Mouse (Mus musculus) lung, postnatal 25 days (tissue): ENCODE data around the gene Cbr2.

Experiments
- DNase-seq: peaks from one replicate; pipeline ENCODE4 v3.0.0; 2022; ENCODE audit warnings: low spot score

Cbr2 gene

GRCm38 (mm10) chr11:120710672-120711071 is 21.2 kb downstream of the Cbr2 start:
- no peak for DNase-seq

- no peak for DNase-seq
These were observed 22.4 kb downstream of the Cbr2 start for GRCm38 (mm10) chr11:120709551-120709950.

- DNase-seq = no peak
These were observed 23.9 kb downstream of the Cbr2 start for GRCm38 (mm10) chr11:120707969-120708368.

- no peak for DNase-seq
These were observed 24.7 kb downstream of the Cbr2 start for GRCm38 (mm10) chr11:120707225-120707624.

DNA sequence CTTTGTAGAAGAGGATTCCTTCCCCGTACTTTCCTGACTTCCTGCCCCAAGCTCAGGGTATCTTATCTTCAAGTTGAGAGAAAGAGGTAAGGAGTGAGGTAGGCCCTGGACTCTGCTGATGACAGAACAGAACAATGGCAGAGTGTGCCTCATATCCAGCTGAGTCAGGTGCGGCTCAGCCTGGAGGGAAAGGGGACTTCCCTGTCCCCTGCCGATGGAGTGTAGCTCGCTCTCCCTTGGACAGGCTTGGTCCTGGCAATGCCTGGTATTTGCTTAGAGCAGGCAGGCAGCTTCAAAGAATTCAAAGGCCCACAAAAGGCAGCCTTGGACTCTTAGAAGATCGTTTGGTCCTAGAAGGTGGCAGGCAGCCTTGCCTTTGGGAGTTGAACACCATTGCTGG is 25.8 kb downstream of the Cbr2 start:
- DNase-seq = no peak

DNA sequence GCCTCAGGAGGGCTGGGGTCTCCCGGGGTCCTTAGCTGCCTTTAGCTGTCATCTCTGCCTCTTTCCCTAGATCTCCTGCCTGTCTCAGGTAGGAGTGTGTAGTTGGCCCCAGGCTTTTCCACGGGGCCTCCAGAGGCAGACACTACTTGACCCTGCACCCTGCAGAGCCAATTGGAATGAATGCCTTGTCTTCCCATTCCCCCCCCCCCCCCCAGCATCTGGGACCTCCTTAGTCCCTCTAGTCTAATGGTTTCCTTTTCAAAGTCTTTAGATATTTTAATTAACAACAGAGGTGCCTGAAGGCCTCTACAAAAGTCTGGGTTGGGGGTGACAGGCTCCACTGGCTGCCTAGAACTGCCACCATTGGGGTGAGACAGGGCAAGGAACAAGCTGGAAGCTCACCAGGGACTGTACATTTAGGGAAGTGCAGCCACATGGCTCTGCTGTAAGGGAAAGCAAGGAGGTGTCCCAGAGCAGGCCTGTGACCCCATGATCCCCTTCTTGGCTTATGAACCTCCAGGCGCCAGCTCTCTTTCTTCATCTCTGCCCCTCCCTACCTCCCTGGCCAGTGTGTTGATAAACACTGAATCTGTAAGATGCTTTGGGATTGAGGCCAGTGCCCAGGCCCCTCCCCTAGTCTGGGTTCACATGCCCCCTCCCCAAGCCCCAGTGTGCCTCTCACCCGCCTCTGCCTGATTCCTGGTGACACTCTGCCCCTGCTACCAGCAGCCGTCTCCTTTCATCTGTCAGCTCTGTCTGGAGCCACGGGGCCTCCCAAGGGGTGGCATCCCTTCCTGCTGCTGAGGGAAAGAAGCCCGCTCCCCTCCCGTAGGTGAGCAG is 27.2 kb downstream of the Cbr2 start:
- DNase-seq = no peak

DNA sequence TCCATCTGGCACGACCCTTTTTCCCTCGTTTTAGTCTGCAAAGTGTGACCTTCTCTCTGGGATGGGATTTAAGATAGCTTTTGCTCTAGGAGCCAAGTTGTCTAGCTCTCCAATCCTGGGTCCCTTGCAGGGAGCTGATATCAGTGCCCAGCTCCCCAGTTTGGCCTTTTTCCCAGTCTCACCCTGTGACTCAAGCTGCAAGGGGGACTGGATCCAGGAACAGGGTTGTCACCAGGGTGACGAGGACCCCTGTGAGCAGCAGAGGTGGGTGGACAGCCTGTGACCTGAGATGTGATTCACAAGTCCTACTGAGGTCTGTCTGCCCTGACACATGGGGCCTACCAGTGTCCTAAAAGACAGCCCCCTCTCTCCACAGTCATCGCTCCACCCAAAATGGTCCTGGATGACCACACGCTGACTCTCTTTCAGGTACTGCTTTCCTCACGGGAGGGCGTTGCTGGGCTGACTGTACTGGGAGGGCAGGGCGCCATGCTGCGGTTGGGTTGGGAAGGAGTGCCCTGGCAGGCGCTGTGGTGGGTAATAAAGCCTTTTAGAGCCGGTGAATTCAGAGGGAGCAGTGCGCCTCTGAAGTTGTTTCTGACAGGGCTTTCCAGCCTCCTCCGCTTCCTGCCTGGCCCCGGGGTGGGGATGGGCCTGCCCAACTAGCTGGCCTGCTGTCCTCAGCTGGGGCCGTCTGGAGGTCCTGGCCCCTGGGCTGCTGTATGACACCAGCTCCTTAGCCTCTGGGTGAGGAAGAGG is 28.0 kb downstream of the Cbr2 start:
- DNase-seq = no peak

- no peak for DNase-seq
These were observed 34.2 kb downstream of the Cbr2 start for GRCm38 (mm10) chr11:120697741-120698140.

DNA sequence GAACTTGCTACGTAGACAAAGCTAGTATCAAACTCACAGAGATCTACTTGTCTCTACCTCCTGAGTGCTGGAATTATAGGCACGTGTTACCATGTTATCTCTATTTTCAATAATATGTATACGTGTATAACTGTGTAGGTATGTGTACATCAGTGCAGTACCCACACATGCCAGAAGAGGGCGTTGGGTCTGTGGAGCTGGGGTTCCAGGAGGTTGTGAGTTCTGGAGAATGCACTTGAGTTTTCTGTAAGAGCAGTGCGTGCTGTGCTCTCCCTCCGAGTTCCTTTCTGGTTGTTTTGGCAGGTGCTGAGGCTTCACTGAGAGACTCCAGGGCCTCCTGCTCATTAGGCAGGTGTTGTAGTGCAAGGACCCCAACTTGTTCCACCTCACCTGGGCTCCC is 35.3 kb downstream of the Cbr2 start:
- no peak for DNase-seq

- no peak for DNase-seq
These were observed 36.3 kb downstream of the Cbr2 start for GRCm38 (mm10) chr11:120695641-120696040.

- no peak for DNase-seq
These were observed 36.7 kb downstream of the Cbr2 start for GRCm38 (mm10) chr11:120695184-120695583.

DNA sequence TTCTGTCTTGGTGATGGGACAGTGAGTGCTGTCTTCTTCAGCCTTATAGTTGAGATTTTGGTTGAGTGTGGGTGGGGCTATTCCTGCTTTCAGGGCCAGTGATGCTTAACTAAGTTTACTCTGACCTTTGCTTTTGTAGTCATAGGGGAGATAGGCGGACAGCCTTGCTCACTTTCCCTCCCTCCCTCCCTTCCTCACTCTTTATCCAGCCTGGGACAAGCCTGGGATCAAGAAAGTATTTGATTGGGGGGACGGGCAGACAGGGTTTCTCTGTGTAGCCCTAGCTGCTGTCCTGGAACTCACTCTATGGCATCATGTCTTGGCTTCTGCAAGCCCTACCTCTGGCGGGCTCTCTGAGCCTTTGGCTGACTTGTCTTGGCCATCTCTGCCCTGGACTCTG is 38.5 kb downstream of the Cbr2 start:
- DNase-seq = no peak

DNA sequence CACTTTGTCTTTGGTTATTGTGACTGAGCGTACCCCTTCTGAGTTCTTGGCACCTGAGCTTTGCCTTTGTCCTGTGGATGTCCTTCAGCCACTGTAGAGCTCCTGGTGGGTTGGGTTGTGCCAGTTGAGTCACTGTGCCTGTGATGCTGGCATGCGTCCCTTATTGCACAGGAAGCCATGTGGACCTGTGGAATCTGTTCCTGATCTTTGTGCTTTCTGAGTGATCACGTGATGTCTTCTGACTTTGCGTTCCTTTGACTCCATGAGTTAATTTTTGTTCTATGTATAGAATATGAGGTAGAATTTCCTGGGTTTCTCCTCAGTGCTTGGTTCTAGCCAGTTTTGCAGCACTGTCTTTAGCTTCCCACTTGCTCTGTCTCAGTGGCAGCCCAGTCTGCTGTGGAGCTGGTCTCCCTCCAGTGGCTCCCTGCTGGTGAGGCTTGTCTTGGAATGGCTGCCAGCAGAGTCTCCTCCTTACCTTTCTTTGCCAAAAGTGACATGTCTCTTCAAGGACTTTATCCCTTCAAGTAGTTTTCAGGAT is 39.4 kb downstream of the Cbr2 start:
- no peak for DNase-seq

DNA sequence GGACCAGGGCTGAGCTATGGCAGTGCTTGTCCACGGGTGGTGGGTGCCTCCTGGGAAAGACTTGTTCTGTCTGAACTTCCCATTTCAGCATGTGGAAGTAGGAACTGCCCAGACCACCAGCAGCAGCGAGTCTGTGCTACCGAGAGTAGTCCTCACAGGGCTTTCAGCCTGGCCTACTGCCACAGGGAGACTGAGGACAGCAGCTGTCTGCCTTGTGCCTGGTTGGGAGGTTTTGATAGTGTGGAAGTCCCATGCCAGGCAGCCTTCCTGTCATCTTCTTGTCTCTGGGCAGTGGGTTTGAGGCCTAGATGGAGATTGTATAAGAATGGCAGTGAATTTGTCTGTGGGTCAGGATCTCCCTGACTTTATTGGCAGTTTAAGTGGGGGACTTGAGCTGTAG is 42.5 kb downstream of the Cbr2 start:
- no peak for DNase-seq

- DNase-seq = peak; percentile 79
These were observed 45.2 kb downstream of the Cbr2 start for GRCm38 (mm10) chr11:120686650-120687272.

GRCm38 (mm10) chr11:120684660-120685059 is 47.3 kb downstream of the Cbr2 start:
- peak; percentile 82 for DNase-seq

GRCm38 (mm10) chr11:120684086-120684485 is 47.8 kb downstream of the Cbr2 start:
- no peak for DNase-seq

- DNase-seq = no peak
These were observed 48.4 kb downstream of the Cbr2 start for GRCm38 (mm10) chr11:120683536-120683935.

DNA sequence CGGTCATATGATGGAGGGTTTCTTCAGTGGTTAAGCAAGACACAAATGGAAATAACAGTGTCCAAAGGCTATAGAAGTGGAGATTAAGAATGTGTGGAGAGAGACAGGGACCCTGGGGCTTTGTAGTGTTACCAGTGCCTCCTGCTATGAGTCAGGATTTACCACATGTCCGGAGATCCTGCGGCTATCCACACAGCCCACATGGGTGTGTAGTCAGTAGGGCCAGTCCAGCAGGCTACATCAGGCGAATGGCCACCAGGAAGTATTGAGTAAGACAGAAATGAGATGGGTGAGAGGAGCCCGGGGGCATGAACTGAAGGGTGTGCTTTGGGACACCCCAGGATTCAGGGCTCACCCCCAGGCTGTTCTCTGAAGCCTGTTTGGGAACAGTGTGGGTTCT is 49.2 kb downstream of the Cbr2 start:
- DNase-seq = no peak

DNA sequence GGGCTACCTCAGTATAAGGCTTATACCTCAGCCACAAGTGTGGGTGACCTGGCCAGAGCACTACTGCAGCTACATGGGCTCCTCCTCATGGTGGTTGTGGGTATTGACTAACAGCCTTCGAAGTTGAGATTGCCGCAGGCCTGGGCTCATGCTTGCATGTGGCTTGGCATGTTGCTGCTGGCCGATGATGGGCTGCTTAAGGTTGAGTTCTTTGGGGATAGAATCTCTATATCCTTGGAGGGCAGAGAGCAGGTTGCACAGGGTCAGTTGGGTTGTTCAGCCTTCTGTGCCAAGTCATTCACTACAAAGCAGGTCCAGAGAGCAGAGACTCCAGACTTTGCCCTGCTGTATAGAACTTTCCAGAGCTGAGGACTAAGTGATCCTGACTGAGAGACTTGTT is 52.0 kb downstream of the Cbr2 start:
- DNase-seq = peak; percentile 46
